Mouse (Mus musculus): ENCODE measurements around the gene Pde6d. TPM values are rescaled to one million over a fixed set of nuclear protein-coding genes. Genes with fewer than 3 reads are reported as not detected.
A peak's percentile ranks its signal among the peaks of the same experiment; 100 is the strongest.

The Pde6d gene
- polyA plus RNA-seq, 1 experiment from 2014 or later, result 42.6 TPM

DNA sequence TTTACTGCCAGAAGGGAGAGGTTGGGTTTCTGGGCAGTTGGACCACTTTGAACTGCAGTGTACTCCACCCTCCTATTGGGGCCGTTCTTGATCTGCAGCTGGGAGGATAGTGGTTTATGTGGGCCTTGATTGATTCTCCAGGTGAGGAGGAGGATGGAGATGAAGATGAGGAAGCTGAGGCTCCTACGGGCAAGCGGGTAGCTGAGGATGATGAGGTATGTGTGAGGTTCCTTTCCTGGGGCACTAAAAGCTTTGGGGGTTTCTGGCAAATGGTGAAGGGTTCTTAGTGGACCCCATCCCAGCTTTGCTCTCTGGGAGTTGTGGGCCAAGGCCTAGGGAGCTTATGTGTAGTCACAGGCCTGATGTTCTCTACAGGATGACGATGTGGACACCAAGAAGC lies 52.8 kb downstream of the Pde6d start:
- Histone ChIP-seq H3K4me2 (replicated peaks; ENCODE audit: low read depth) (peak overlapping the region; percentile 78), H3K9me3 (ENCODE audit: control insufficient read depth) (no peaks in the 10 kb centered on the region), H3K4me1 (replicated peaks; ENCODE audit: control insufficient read depth, insufficient read depth, low read length) (0 out of 2 replicates have a peak, but pooled peaks cover 5% of the 10 kb centered on the region), H3K27ac (ENCODE audit: low read depth, low read length) (peak overlapping the region; percentile 35; the same call in 1 of the 2 replicates), H3K4me3 (ENCODE audit: low read depth, low read length) (peak overlapping the region; percentile 98; the same call in 1 of the 2 replicates), H3K36me3 (ENCODE audit: control insufficient read depth, insufficient read depth) (peaks cover 4% of the 10 kb centered on the region; the same call in 1 of the 2 replicates), H3K27me3 (replicated peaks; ENCODE audit: control insufficient read depth, insufficient read depth, low read length) (no peaks in the 10 kb centered on the region), H3K9ac (ENCODE audit: low read depth, low read length) (no peak overlapping the region; the same call in 1 of the 2 replicates)
- 11% methylated on average over 4 of the region's 4 CpGs for WGBS
- no peak for TF ChIP-seq CTCF (IDR thresholded peaks at IDR 0.05; ENCODE audit: low read depth)
- no peak for ATAC-seq

DNA sequence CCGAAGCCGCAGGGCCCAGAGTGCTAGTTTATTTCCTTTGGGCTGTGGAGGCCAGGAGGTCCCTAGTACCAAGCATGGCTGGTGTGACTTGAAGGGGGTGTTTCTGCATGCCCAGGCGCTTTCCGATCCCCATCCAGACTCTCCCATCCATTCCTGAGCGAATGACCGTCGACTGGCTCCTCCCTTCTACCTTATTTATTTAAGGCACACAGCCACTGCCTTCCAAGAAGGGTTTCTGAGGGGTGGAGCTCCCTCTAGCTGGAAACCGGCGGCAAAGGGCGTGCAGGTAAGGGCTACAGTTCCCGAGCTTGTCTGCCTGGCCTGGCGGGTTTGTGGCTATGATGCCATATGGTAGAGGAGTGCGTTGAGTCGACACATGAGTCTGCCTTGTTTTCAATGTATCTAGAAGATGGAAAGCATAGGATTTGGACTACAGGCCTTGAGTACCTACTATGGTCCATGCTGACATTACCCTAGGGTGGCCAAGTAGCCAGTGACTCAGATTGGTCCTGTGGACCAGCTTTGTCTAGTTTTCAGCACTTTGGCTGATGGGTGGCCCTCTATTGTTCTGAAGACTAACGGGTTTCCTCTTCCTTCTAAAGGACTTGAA lies 53.8 kb downstream of the Pde6d start:
- ATAC-seq, result no peak
- peak overlapping the region; percentile 99 for H3K27ac ChIP-seq (ENCODE audit: low read depth, low read length)
- no peaks in the 10 kb centered on the region for H3K27me3 ChIP-seq (replicated peaks; ENCODE audit: control insufficient read depth, insufficient read depth, low read length)
- H3K4me1 ChIP-seq (replicated peaks; ENCODE audit: control insufficient read depth, insufficient read depth, low read length), result 0 out of 2 replicates have a peak, but pooled peaks cover 5% of the 10 kb centered on the region
- peaks cover 4% of the 10 kb centered on the region; the same call in 1 of the 2 replicates for H3K36me3 ChIP-seq (ENCODE audit: control insufficient read depth, insufficient read depth)
- no peaks in the 10 kb centered on the region for H3K9me3 ChIP-seq (ENCODE audit: control insufficient read depth)
- WGBS, result under 1% methylated on average over 15 of the region's 15 CpGs
- H3K4me2 ChIP-seq (replicated peaks; ENCODE audit: low read depth), result peak overlapping the region; percentile 78
- peak overlapping the region; percentile 98 for H3K4me3 ChIP-seq (ENCODE audit: low read depth, low read length)
- peak overlapping the region; percentile 98 for H3K9ac ChIP-seq (ENCODE audit: low read depth, low read length)
- TF ChIP-seq CTCF (IDR thresholded peaks at IDR 0.05; ENCODE audit: low read depth), result peak; percentile 35; the same call in 1 of the 2 replicates

DNA sequence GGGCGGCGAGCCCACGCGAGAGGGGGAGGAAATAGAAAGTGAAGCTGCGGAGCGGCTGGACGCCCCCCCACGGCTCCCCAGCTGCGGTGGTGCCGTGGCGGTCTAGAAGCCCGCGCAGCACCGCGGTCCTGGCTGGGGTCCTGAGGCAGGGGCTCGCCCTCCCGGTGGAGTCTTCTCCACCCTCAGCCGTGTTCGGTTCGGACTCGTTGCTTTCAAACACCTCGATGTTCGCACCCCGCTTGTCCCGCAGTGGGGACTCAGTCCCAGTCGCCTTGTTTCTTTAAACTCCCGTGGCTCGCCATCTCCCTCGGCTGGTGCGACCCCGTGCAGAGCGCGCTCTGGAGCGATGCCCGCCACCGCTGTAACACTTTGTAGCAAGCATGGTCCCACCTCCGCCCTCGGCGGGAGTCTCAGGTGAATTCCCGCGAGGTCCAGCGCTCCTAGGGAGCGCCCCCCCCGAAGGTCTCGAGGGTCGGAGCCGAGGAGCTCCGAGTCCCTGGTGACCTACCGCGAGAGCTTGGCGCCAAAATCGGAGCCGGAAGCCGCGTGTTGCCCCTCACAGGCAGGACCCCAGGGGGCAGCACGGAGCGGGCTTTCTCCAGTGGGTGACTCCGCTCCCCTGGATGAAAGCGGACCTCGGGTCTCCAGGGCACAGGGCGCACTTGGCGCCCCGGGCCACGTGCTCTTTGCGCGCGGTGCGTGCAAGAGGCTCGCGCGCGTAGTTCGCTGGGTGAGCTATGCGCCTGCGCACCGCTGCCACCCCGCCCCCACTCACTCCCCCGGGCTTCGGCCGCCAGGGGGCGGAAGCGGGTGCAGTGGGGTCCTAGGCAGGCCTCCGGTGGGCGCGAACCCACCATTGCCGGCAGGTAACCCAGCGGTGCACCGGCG lies 54.6 kb downstream of the Pde6d start:
- peak; percentile 92 for TF ChIP-seq CTCF (IDR thresholded peaks at IDR 0.05; ENCODE audit: low read depth)

DNA sequence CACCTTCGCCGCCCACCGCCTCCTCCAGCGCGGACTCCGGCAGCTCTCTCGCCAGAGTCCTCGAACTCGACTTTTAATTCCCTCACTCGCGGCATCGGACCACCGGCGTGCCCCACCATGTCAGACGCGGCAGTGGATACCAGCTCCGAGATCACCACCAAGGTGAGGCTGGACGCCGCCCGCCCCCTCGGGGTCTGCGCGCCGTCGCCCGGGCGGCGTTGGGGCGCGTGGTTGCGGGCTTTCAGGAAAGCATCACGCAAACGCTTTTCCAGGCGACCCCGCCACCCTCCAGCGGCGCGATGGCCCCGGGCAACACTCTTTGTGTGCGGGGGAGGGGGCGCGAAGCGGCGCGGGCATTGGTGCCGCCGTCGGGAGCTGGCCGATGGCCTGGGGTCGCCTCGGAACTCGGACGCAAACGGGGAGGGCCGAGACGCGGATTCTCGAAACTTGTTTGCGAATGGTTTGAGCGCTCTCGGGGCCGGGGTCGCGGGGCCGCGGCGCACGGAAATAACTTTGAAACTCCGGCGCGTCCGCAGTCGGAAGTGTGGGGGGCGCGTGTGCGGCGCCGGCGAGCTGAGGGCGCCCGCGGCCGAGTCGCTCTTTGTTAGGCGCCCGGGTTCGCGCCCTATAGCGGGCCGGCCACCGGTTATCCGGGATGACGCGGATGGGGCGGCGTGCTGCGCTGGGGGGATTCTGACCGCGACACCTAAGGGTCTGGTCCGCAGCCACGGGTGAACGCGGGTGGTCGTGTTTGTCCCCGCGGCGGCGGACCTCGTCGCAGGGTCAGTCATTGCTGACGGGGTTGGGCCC lies 55.4 kb downstream of the Pde6d start:
- under 1% methylated on average over 110 of the region's 111 CpGs for WGBS
- ATAC-seq, result no peak
- TF ChIP-seq CTCF (IDR thresholded peaks at IDR 0.05; ENCODE audit: low read depth), result no peak

More for the DNA sequence above, 54.6 kb downstream of the Pde6d start:
- ATAC-seq, result peak; percentile 34
- WGBS, result under 1% methylated on average over 89 of the region's 89 CpGs
- Histone ChIP-seq H3K9ac (ENCODE audit: low read depth, low read length) (peak overlapping the region; percentile 98), H3K4me3 (ENCODE audit: low read depth, low read length) (peak overlapping the region; percentile 98), H3K9me3 (ENCODE audit: control insufficient read depth) (no peaks in the 10 kb centered on the region), H3K27me3 (replicated peaks; ENCODE audit: control insufficient read depth, insufficient read depth, low read length) (no peaks in the 10 kb centered on the region), H3K27ac (ENCODE audit: low read depth, low read length) (peak overlapping the region; percentile 99), H3K36me3 (ENCODE audit: control insufficient read depth, insufficient read depth) (peaks cover 4% of the 10 kb centered on the region; the same call in 1 of the 2 replicates), H3K4me2 (replicated peaks; ENCODE audit: low read depth) (peak overlapping the region; percentile 78), H3K4me1 (replicated peaks; ENCODE audit: control insufficient read depth, insufficient read depth, low read length) (0 out of 2 replicates have a peak, but pooled peaks cover 5% of the 10 kb centered on the region)

DNA sequence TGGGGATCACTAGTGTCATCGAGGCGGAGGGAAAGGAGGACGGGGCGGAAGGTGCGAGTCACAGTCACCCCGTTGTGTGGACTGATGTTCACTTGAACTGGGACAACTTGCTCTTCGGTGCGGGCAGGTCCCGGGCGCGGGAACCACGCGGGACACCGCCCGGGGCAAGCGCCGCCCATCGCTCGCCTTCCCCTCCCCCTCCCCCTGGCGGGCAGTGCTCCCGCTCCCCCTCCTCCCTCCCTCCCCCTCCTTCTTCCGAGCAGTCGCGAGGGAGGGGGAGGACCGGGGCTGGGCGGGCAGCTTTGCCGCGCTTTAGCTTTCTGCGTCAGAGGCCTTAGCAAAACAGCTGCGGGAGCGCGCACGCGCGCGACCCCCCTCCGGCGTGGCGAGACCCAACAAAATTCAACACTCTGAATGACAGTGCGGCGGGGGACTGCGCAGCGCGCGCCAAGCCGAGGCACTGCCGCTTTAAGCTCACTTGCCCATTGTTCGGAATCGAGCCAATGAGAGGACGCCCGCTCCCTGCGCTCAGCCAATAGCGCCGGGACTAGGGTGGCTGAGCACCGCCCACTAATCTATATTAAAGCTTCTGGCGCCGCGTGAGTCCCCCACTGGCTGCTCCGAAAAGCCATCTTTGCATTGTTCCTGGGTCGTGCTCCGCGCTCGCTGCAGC lies 56.2 kb downstream of the Pde6d start, which contains the start of gene Ptma:
Ptma (plus strand) TSS at position 611 of the 673 bp plus-strand sequence.
- H3K4me1 ChIP-seq (replicated peaks; ENCODE audit: control insufficient read depth, insufficient read depth, low read length), result 0 out of 2 replicates have a peak, but pooled peaks cover 5% of the 10 kb centered on the region
- H3K4me3 ChIP-seq (ENCODE audit: low read depth, low read length), result peak within 1 kb of the TSS; percentile 98
- H3K9me3 ChIP-seq (ENCODE audit: control insufficient read depth), result no peaks in the 10 kb centered on the region
- no peak for TF ChIP-seq CTCF (IDR thresholded peaks at IDR 0.05; ENCODE audit: low read depth)
- H3K27me3 ChIP-seq (replicated peaks; ENCODE audit: control insufficient read depth, insufficient read depth, low read length), result no peaks in the 10 kb centered on the region
- peak within 1 kb of the TSS; percentile 99 for H3K27ac ChIP-seq (ENCODE audit: low read depth, low read length)
- H3K9ac ChIP-seq (ENCODE audit: low read depth, low read length), result peak within 1 kb of the TSS; percentile 98
- ATAC-seq, result peak; percentile 89
- H3K4me2 ChIP-seq (replicated peaks; ENCODE audit: low read depth), result peak within 1 kb of the TSS; percentile 78
- under 1% methylated on average over 55 of the region's 63 CpGs for WGBS
- peaks cover 4% of the 10 kb centered on the region; the same call in 1 of the 2 replicates for H3K36me3 ChIP-seq (ENCODE audit: control insufficient read depth, insufficient read depth)

More for the DNA sequence above, 55.4 kb downstream of the Pde6d start:
- Histone ChIP-seq H3K9me3 (ENCODE audit: control insufficient read depth) (no peaks in the 10 kb centered on the region), H3K4me2 (replicated peaks; ENCODE audit: low read depth) (peak overlapping the region; percentile 78), H3K9ac (ENCODE audit: low read depth, low read length) (peak overlapping the region; percentile 98), H3K4me1 (replicated peaks; ENCODE audit: control insufficient read depth, insufficient read depth, low read length) (0 out of 2 replicates have a peak, but pooled peaks cover 5% of the 10 kb centered on the region), H3K4me3 (ENCODE audit: low read depth, low read length) (peak overlapping the region; percentile 98), H3K27me3 (replicated peaks; ENCODE audit: control insufficient read depth, insufficient read depth, low read length) (no peaks in the 10 kb centered on the region), H3K27ac (ENCODE audit: low read depth, low read length) (peak overlapping the region; percentile 99), H3K36me3 (ENCODE audit: control insufficient read depth, insufficient read depth) (peaks cover 4% of the 10 kb centered on the region; the same call in 1 of the 2 replicates)
